Mouse (Mus musculus) liver, adult 2 months (tissue): Measurements from ENCODE around the gene Npff.

ENCODE experiments used
- CTCF ChIP-seq: fragments of 200-500 bp; IDR thresholded peaks from 2 replicates; pipeline ENCODE4 v1.5.1; 2011; ENCODE audit warnings: low read depth, low read length, control low read depth
- POLR2A ChIP-seq: fragments of 200-500 bp; IDR thresholded peaks from 2 replicates; pipeline ENCODE4 v1.6.1; 2011; ENCODE audit warnings: low read length, control low read depth; ENCODE audit not compliant: insufficient read depth; ENCODE audit errors: extremely low read depth

DNA sequence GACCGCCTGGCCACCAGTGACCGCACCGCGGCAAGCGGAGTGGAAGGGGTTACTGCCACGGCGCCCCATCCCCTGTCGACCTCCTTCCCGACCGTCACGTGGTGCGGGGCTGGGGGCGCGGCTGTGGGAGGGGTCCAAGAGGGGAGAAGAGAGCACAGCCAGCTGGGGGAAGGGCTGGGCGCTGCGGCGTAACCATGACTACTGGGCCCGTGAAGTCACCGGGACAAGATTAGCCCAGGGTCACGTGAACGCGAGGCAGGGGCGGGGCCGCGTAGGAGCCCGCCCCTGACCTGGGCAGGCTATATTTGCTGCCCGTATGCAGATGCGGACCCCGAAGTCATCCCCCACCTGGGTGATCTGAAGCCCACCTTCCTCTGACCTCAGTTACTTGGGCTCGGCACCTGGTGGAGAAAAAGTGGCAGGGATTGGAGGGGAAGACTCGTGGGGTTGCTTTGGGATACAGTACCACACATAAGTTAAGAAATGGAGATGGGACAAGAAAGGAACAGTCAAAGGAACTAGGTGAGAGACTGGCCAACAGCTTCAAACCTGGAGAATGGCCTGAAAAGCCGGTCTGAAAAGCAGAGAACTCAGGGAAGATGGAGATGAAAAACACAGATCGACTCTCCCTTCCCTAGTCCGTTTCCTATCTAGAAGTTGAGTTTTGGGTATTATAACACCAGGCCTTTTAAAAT, 14.0 kb downstream of the Npff start:
- no peak for TF ChIP-seq CTCF
- no peak for TF ChIP-seq POLR2A
